Comparison of ENCODE assay signal across 8 mouse cellular contexts in the genomic region with DNA sequence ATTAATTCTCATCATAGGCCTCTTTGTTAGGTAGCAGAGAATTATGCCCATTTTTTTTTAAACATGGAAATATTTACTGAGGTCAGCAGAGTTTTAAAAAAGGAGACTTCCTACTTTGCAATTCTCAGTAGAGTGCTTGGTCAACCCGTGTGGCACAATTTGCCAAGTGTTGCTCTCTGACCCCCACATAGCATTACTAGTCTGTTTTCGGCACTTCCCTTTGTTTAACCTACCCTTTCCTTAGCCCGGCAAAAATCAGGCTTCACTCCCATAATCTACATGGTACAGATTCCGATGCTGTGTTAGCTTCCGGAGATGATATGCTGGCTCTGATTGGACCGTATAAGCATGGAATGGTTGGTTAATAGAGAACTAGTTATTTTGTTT. TPM values are rescaled to one million over a fixed set of nuclear protein-coding genes. Genes with fewer than 3 reads are reported as not detected.
A peak's percentile ranks its signal among the peaks of the same experiment; 100 is the strongest.
DNase-seq lines count a peak whose midpoint lies in the region; ATAC-seq and TF ChIP-seq lines count a peak whose summit lies in the region.

No protein-coding gene starts in this region.

- no peak for TF ChIP-seq EP300 in CH12.LX (IDR thresholded peaks at IDR 0.05; ENCODE audit: low read length)

- WGBS in bone marrow, adult 2 months, result 35% methylated on average over 6 of the region's 6 CpGs
- WGBS in hindbrain, embryonic 10.5 days, result 42% methylated on average over 6 of the region's 6 CpGs
- WGBS in lung, embryonic 14.5 days, result 23% methylated on average over 6 of the region's 6 CpGs
- WGBS in stomach, embryonic 14.5 days, result 35% methylated on average over 6 of the region's 6 CpGs

- H3K4me1 ChIP-seq in CH12.LX (ENCODE audit: control insufficient read depth in 1 of 2, insufficient read depth in 2 of 2), result peaks cover 6 to 22% of the 10 kb centered on the region in 2 experiments
- H3K4me1 ChIP-seq in bone marrow, adult 2 months (ENCODE audit: control insufficient read depth, insufficient read depth, low read length), result peaks cover 3% of the 10 kb centered on the region; the same call in 1 of the 2 replicates
- H3K4me1 ChIP-seq in hindbrain, embryonic 10.5 days (replicated peaks), result peaks cover 39% of the 10 kb centered on the region
- H3K4me1 ChIP-seq in lung, embryonic 14.5 days (ENCODE audit: insufficient read depth), result peaks cover 8% of the 10 kb centered on the region
- H3K4me1 ChIP-seq in stomach, embryonic 14.5 days (ENCODE audit: control insufficient read depth, insufficient read depth, low read length), result peaks cover 5% of the 10 kb centered on the region; the same call in 1 of the 2 replicates

- peaks cover 0 to 2% of the 10 kb centered on the region in 2 experiments for H3K36me3 ChIP-seq in CH12.LX (replicated peaks in 1 of 2; ENCODE audit: control insufficient read depth in 1 of 2, insufficient read depth in 1 of 2, low read length in 1 of 2)
- no peaks in the 10 kb centered on the region for H3K36me3 ChIP-seq in hindbrain, embryonic 10.5 days
- no peaks in the 10 kb centered on the region for H3K36me3 ChIP-seq in lung, embryonic 14.5 days (ENCODE audit: insufficient read depth)
- no peaks in the 10 kb centered on the region for H3K36me3 ChIP-seq in stomach, embryonic 14.5 days (ENCODE audit: control insufficient read depth, insufficient read depth, low read length)

- no peak for TF ChIP-seq POLR2A in CH12.LX (IDR thresholded peaks at IDR 0.05; ENCODE audit: low read depth, low read length)
- TF ChIP-seq POLR2A in bone marrow, adult 2 months (IDR thresholded peaks at IDR 0.05; ENCODE audit: borderline replicate concordance, control insufficient read depth, low read depth, low read length), result no peak

- no peak overlapping the region for H3K27ac ChIP-seq in CH12.LX (ENCODE audit: insufficient read depth, low read depth)
- H3K27ac ChIP-seq in bone marrow, adult 2 months (ENCODE audit: control insufficient read depth, insufficient read depth, low read depth, low read length, poor library complexity), result peak overlapping the region; percentile 99; the same call in 1 of the 2 replicates
- peak overlapping the region; percentile 98 for H3K27ac ChIP-seq in hindbrain, embryonic 10.5 days
- H3K27ac ChIP-seq in lung, embryonic 14.5 days (ENCODE audit: low read depth), result peak overlapping the region; percentile 99
- H3K27ac ChIP-seq in stomach, embryonic 14.5 days (ENCODE audit: low read length), result peak overlapping the region; percentile 97

- in situ Hi-C loops in CH12.LX (cut with MboI; ENCODE audit: low pct_ligation_motif_present, low pct_unique_long_range_greater_than_20kb, low sequenced_read_pairs), result no loop called here

- TF ChIP-seq RAD21 in CH12.LX (IDR thresholded peaks at IDR 0.05; ENCODE audit: low read depth, low read length), result no peak

- H3K9ac ChIP-seq in CH12.LX (ENCODE audit: insufficient read depth, low read depth), result peak overlapping the region; percentile 94
- H3K9ac ChIP-seq in lung, embryonic 14.5 days, result peak overlapping the region; percentile 99
- H3K9ac ChIP-seq in stomach, embryonic 14.5 days (replicated peaks; ENCODE audit: low read depth, low read length), result peak overlapping the region; percentile 98; the same call in 1 of the 2 replicates

- no peaks in the 10 kb centered on the region for H3K9me3 ChIP-seq in CH12.LX (replicated peaks; ENCODE audit: low read length)
- H3K9me3 ChIP-seq in hindbrain, embryonic 10.5 days, result no peaks in the 10 kb centered on the region
- no peaks in the 10 kb centered on the region for H3K9me3 ChIP-seq in lung, embryonic 14.5 days (ENCODE audit: low read depth, low read length)
- no peaks in the 10 kb centered on the region for H3K9me3 ChIP-seq in stomach, embryonic 14.5 days (ENCODE audit: control insufficient read depth, low read depth, low read length)

- peaks cover 35% of the 10 kb centered on the region for H3K79me2 ChIP-seq in CH12.LX (replicated peaks; ENCODE audit: control insufficient read depth, extremely low read depth, insufficient read depth, poor library complexity, severe bottlenecking)

- DNase-seq in CH12.LX (ENCODE audit: extremely low read depth), result no peak
- no peak for DNase-seq in hindbrain, embryonic 10.5 days (ENCODE audit: low spot score)
- DNase-seq in lung, embryonic 14.5 days, result no peak
- DNase-seq in urinary bladder, adult 2 months (ENCODE audit: low spot score), result no peak
- no peak for DNase-seq in spleen, postnatal 36 days (ENCODE audit: low spot score in 2 of 2)
- no peak for DNase-seq in thymus, postnatal 36 days

- dilution Hi-C loops in CH12.LX (cut with MboI; ENCODE audit: extremely low pct_ligation_motif_present, extremely low pct_unique_long_range_greater_than_20kb, low sequenced_read_pairs), result no loop called here

- peak overlapping the region; percentile 27 to 91 (median 90) for H3K4me3 ChIP-seq in CH12.LX (replicated peaks in 1 of 3; ENCODE audit: low read depth in 2 of 3, low read length in 2 of 3, poor library complexity in 1 of 3)
- H3K4me3 ChIP-seq in bone marrow, adult 2 months (replicated peaks; ENCODE audit: control insufficient read depth, low read depth, low read length), result peak overlapping the region; percentile 69
- H3K4me3 ChIP-seq in hindbrain, embryonic 10.5 days, result peak overlapping the region; percentile 89
- H3K4me3 ChIP-seq in lung, embryonic 14.5 days (ENCODE audit: low read depth, low read length), result peak overlapping the region; percentile 85
- H3K4me3 ChIP-seq in stomach, embryonic 14.5 days (ENCODE audit: low read depth, low read length), result peak overlapping the region; percentile 86

- peak overlapping the region; percentile 93 for H3K4me2 ChIP-seq in CH12.LX (ENCODE audit: insufficient read depth, low read depth, poor library complexity, severe bottlenecking)
- H3K4me2 ChIP-seq in lung, embryonic 14.5 days, result peak overlapping the region; percentile 92
- H3K4me2 ChIP-seq in stomach, embryonic 14.5 days (replicated peaks; ENCODE audit: low read depth, low read length), result peak overlapping the region; percentile 48

- no peaks in the 10 kb centered on the region for H3K27me3 ChIP-seq in CH12.LX (replicated peaks)
- H3K27me3 ChIP-seq in hindbrain, embryonic 10.5 days (ENCODE audit: insufficient read depth, poor library complexity, severe bottlenecking), result no peaks in the 10 kb centered on the region
- no peaks in the 10 kb centered on the region for H3K27me3 ChIP-seq in lung, embryonic 14.5 days (ENCODE audit: insufficient read depth, low read length)
- no peaks in the 10 kb centered on the region for H3K27me3 ChIP-seq in stomach, embryonic 14.5 days (ENCODE audit: control insufficient read depth, insufficient read depth, low read length)

- TF ChIP-seq CTCF in CH12.LX (conservative IDR thresholded peaks at IDR 0.05 in 1 of 2, IDR thresholded peaks at IDR 0.05 in 1 of 2; ENCODE audit: low read depth in 2 of 2, low read length in 2 of 2), result no peak
- TF ChIP-seq CTCF in bone marrow, adult 2 months (IDR thresholded peaks at IDR 0.05; ENCODE audit: control insufficient read depth, insufficient read depth, low read length), result no peak
- TF ChIP-seq CTCF in lung, embryonic 14.5 days (IDR thresholded peaks at IDR 0.05; ENCODE audit: low read depth), result no peak

- peak; percentile 9; the same call in 1 of the 2 replicates for ATAC-seq in lung, embryonic 14.5 days (ENCODE audit: insufficient read depth)
- no peak for ATAC-seq in stomach, embryonic 14.5 days (ENCODE audit: insufficient number of reproducible peaks, insufficient read depth, low FRiP score, low read depth)

TF ChIP-seq in CH12.LX, 34 proteins besides CTCF, POLR2A, EP300 and RAD21:
- TF ChIP-seq KAT2A (IDR thresholded peaks at IDR 0.05; ENCODE audit: insufficient replicate concordance, low read length) (no peak), UBTF (IDR thresholded peaks at IDR 0.05; ENCODE audit: low read depth, low read length) (no peak), MAX (IDR thresholded peaks at IDR 0.05; ENCODE audit: low read length) (no peak), NELFE (IDR thresholded peaks at IDR 0.05; ENCODE audit: low read depth, low read length) (no peak), MEF2A (IDR thresholded peaks at IDR 0.05; ENCODE audit: borderline replicate concordance, low read depth, low read length) (no peak), IRF4 (IDR thresholded peaks at IDR 0.05; ENCODE audit: low read depth, low read length) (no peak), PAX5 (IDR thresholded peaks at IDR 0.05; ENCODE audit: low read length) (no peak), MAFK (IDR thresholded peaks at IDR 0.05; ENCODE audit: insufficient replicate concordance, low read length) (0 out of 2 replicates have a peak, but pooled peaks have one; percentile 25), ETS1 (conservative IDR thresholded peaks at IDR 0.05; ENCODE audit: low read depth, low read length) (no peak)
TF ChIP-seq in CH12.LX: peak in this region for 1.

RNA-seq across cellular contexts. Expression of gene Ranbp9, which starts 0.8 kb away (rescaled TPM):
- 22.0 and 23.3 TPM in 2 replicates for total RNA-seq in CH12.LX (2012; rRNA removed)
- total RNA-seq in CH12.LX (2014; rRNA removed), result 27.4 and 31.8 TPM in 2 replicates
- polyA plus RNA-seq in CH12.LX (2012; ENCODE audit: insufficient read length, low read depth), result 33.3 and 37.6 TPM in 2 replicates
- polyA plus RNA-seq in bone marrow, adult 2 months (2011; ENCODE audit: insufficient read depth, insufficient read length, low replicate concordance, missing spikeins), result 13.0 and 16.7 TPM in 2 replicates
- polyA plus RNA-seq in hindbrain, embryonic 10.5 days (2016; fragmentation: Nextera tagmentation; extraction: Ambion mirVana), result 8.7 and 9.4 TPM in 2 replicates
- 11.9 and 14.5 TPM in 2 replicates for polyA plus RNA-seq in lung, embryonic 14.5 days (2014; fragmentation: Nextera tagmentation; extraction: Ambion mirVana)
- polyA plus RNA-seq in stomach, embryonic 14.5 days (2014; fragmentation: Nextera tagmentation; extraction: Ambion mirVana), result 15.5 and 16.8 TPM in 2 replicates
- polyA plus RNA-seq in urinary bladder, adult 2 months (2012; rRNA removed), result 32.7 and 36.6 TPM in 2 replicates
